Comparison of ENCODE assay signal across 8 mouse cellular contexts in the genomic region with DNA sequence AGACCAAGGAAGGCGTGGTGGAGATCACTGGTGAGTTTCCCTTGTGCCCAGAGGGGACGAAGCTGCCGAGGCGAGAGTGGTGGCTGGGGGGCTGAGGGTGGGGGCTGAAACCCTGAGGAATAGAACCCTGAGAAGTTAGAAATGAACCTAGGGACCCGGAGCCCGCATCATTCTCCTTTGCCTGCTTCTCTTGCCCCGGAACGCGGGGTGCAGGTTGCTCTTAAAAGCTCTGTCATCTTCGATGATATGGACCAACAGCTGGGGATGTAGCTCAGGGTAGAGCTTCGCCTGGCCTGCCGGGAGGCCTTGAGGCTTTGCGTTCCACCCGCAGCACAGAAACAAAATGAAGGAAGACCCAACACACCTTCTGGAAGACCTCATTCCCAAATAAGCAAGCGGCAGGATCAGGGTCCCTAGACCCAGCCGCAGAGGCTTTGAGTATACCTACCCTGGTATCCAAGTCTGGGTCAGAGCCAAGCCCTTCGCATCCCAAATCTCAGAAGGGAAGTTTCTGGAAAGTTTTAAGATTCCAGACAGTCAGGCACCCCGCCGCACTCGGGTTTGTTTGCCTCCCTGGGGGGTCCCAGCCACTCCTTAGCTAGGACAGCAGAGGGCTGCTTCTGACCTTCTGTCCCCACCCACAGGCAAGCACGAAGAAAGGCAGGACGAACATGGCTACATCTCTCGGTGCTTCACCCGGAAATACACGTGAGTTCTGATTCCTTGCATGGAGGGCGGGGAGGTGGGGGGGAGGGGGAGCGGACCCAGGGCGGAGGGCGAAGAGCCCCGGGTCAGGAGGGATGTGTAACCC. TPM values are rescaled to one million over a fixed set of nuclear protein-coding genes. Genes with fewer than 3 reads are reported as not detected.
DNase-seq lines count a peak whose midpoint lies in the region; ATAC-seq and TF ChIP-seq lines count a peak whose summit lies in the region.

No protein-coding gene starts in this region.

- peak overlapping the region; percentile 73 for H3K4me3 ChIP-seq in lung, adult 2 months (replicated peaks; ENCODE audit: extremely low read depth, low read depth, low read length)
- peak overlapping the region; percentile 68 for H3K4me3 ChIP-seq in heart, embryonic 15.5 days
- peak overlapping the region; percentile 24 for H3K4me3 ChIP-seq in liver, embryonic 11.5 days (ENCODE audit: low read depth, low read length)
- peak overlapping the region; percentile 47 for H3K4me3 ChIP-seq in stomach, embryonic 15.5 days (replicated peaks)

- H3K9ac ChIP-seq in heart, embryonic 15.5 days = peak overlapping the region; percentile 81
- H3K9ac ChIP-seq in liver, embryonic 11.5 days (ENCODE audit: low read depth, low read length) = no peak overlapping the region
- peak overlapping the region; percentile 32 for H3K9ac ChIP-seq in stomach, embryonic 15.5 days

- H3K27ac ChIP-seq in heart, embryonic 15.5 days = peak overlapping the region; percentile 91
- no peak overlapping the region for H3K27ac ChIP-seq in liver, embryonic 11.5 days (ENCODE audit: low read depth, low read length)
- H3K27ac ChIP-seq in stomach, embryonic 15.5 days = peak overlapping the region; percentile 40; the same call in 1 of the 2 replicates

- ATAC-seq in heart, embryonic 15.5 days (replicated peaks; ENCODE audit: insufficient number of reproducible peaks, insufficient read depth, low FRiP score, low read depth) = 0 out of 2 replicates have a peak, but pooled peaks have one; percentile 28
- no peak for ATAC-seq in liver, embryonic 11.5 days (replicated peaks; ENCODE audit: low FRiP score)
- no peak; the same call in 1 of the 2 replicates for ATAC-seq in stomach, embryonic 15.5 days (ENCODE audit: insufficient read depth, low FRiP score, low read depth)
- ATAC-seq in megakaryocyte progenitor cell, adult 5-6 weeks (replicated peaks; ENCODE audit: poor library complexity) = no peak

- TF ChIP-seq CTCF in lung, adult 2 months (IDR thresholded peaks at IDR 0.05; ENCODE audit: insufficient read depth, low read length) = no peak

- TF ChIP-seq POLR2A in lung, adult 2 months (IDR thresholded peaks at IDR 0.05; ENCODE audit: borderline replicate concordance, extremely low read depth, low read depth, low read length) = peak; percentile 37; the same call in 1 of the 2 replicates

- peak overlapping the region; percentile 74 for H3K4me2 ChIP-seq in heart, embryonic 15.5 days
- H3K4me2 ChIP-seq in liver, embryonic 11.5 days = peak overlapping the region; percentile 46
- peak overlapping the region; percentile 57 for H3K4me2 ChIP-seq in stomach, embryonic 15.5 days

- 5% methylated on average over 30 of the region's 30 CpGs for WGBS in lung, adult 2 months
- 2% methylated on average over 30 of the region's 30 CpGs for WGBS in heart, embryonic 15.5 days
- WGBS in liver, embryonic 11.5 days = 7% methylated on average over 30 of the region's 30 CpGs
- 2% methylated on average over 30 of the region's 30 CpGs for WGBS in stomach, embryonic 15.5 days

- H3K4me1 ChIP-seq in lung, adult 2 months (ENCODE audit: control insufficient read depth, insufficient read depth, low read length) = no peaks in the 10 kb centered on the region
- peaks cover 16% of the 10 kb centered on the region for H3K4me1 ChIP-seq in heart, embryonic 15.5 days (replicated peaks)
- no peaks in the 10 kb centered on the region for H3K4me1 ChIP-seq in liver, embryonic 11.5 days (replicated peaks; ENCODE audit: control insufficient read depth, insufficient read depth, low read length)
- H3K4me1 ChIP-seq in stomach, embryonic 15.5 days = peaks cover 11% of the 10 kb centered on the region

- H3K9me3 ChIP-seq in heart, embryonic 15.5 days (replicated peaks) = no peaks in the 10 kb centered on the region
- no peaks in the 10 kb centered on the region for H3K9me3 ChIP-seq in liver, embryonic 11.5 days (ENCODE audit: control insufficient read depth, low read length)
- no peaks in the 10 kb centered on the region for H3K9me3 ChIP-seq in stomach, embryonic 15.5 days

- H3K36me3 ChIP-seq in heart, embryonic 15.5 days = no peaks in the 10 kb centered on the region
- H3K36me3 ChIP-seq in liver, embryonic 11.5 days (ENCODE audit: control insufficient read depth, insufficient read depth, low read length) = no peaks in the 10 kb centered on the region
- H3K36me3 ChIP-seq in stomach, embryonic 15.5 days = no peaks in the 10 kb centered on the region

- H3K27me3 ChIP-seq in heart, embryonic 15.5 days = no peaks in the 10 kb centered on the region
- H3K27me3 ChIP-seq in liver, embryonic 11.5 days (replicated peaks; ENCODE audit: control insufficient read depth, insufficient read depth, low read length) = peaks cover 45% of the 10 kb centered on the region
- H3K27me3 ChIP-seq in stomach, embryonic 15.5 days (replicated peaks) = peaks cover 6% of the 10 kb centered on the region

- DNase-seq in lung, adult 2 months = peak; percentile 44
- DNase-seq in lung, postnatal 14 days = no peak
- no peak for DNase-seq in liver, embryonic 11.5 days (ENCODE audit: low spot score)
- DNase-seq in layer of hippocampus, adult 8-10 months (ENCODE audit: low spot score in 2 of 2) = no peak
- DNase-seq in adrenal gland, postnatal 4 days (ENCODE audit: low spot score in 2 of 2) = no peak

RNA-seq across cellular contexts. Expression of gene Hspb1, which starts 0.9 kb away (rescaled TPM):
- polyA plus RNA-seq in lung, adult 2 months (2012; rRNA removed) = 541 and 589 TPM in 2 replicates
- 743 and 952 TPM in 2 replicates for polyA plus RNA-seq in heart, embryonic 15.5 days (2015; fragmentation: Nextera tagmentation; extraction: Ambion mirVana)
- polyA plus RNA-seq in liver, embryonic 11.5 days (2014; fragmentation: Nextera tagmentation; extraction: Ambion mirVana) = 11.8 and 22.1 TPM in 2 replicates
- polyA plus RNA-seq in stomach, embryonic 15.5 days (2015; fragmentation: Nextera tagmentation; extraction: Ambion mirVana) = 291 and 451 TPM in 2 replicates
- total RNA-seq in layer of hippocampus, adult 8-10 months (2022) = 10 to 100 TPM; 17.8 to 30.2 (median 23.0) TPM
- total RNA-seq in adrenal gland, postnatal 4 days (2021) = 10 to 100 TPM; 49.4 to 56.5 TPM
- total RNA-seq in megakaryocyte progenitor cell, adult 5-6 weeks (2015) = not detected in 2 replicates
- total RNA-seq in megakaryocyte progenitor cell, adult 5-6 weeks (2017) = not detected in 2 replicates

RNA-seq across cellular contexts. Expression of gene Ywhag, which starts 45.8 kb away (rescaled TPM):
- polyA plus RNA-seq in lung, adult 2 months (2012; rRNA removed) = 66.2 and 80.3 TPM in 2 replicates
- polyA plus RNA-seq in heart, embryonic 15.5 days (2015; fragmentation: Nextera tagmentation; extraction: Ambion mirVana) = 150 and 166 TPM in 2 replicates
- polyA plus RNA-seq in liver, embryonic 11.5 days (2014; fragmentation: Nextera tagmentation; extraction: Ambion mirVana) = 97.3 and 99.8 TPM in 2 replicates
- polyA plus RNA-seq in stomach, embryonic 15.5 days (2015; fragmentation: Nextera tagmentation; extraction: Ambion mirVana) = 167 and 173 TPM in 2 replicates
- 1,000 to 10,000 TPM; 1,040 to 1,170 (median 1,116) TPM for total RNA-seq in layer of hippocampus, adult 8-10 months (2022)
- total RNA-seq in adrenal gland, postnatal 4 days (2021) = 100 to 1,000 TPM; 285 to 303 TPM
- 124 and 130 TPM in 2 replicates for total RNA-seq in megakaryocyte progenitor cell, adult 5-6 weeks (2015)
- 87.4 and 88.3 TPM in 2 replicates for total RNA-seq in megakaryocyte progenitor cell, adult 5-6 weeks (2017)

Comparison
In these comparisons a context has a peak if more than half of its experiments do, and no peak if none do; other contexts are left out.
1. RNA of gene Hspb1, which starts 0.9 kb away (polyA plus RNA-seq): 743 to 952 TPM in heart, embryonic 15.5 days, 541 to 589 TPM in lung, adult 2 months and 291 to 451 TPM in stomach, embryonic 15.5 days; 11.8 to 22.1 TPM in liver, embryonic 11.5 days; every median in the first group is over 10 times any median in the second.
2. Peak in every context shown above with its lines, with median percentiles within 50 percentile points of each other: H3K4me3 ChIP-seq and H3K4me2 ChIP-seq.